Mouse (Mus musculus): ENCODE measurements around the gene Arid4a.

Arid4a gene

GRCm38 (mm10) chr12:71015363-71016210 is at the start of gene Arid4a:
Gene Arid4a (plus strand): TSS chr12:71015990.
- DNase-seq: peak; percentile 95 to 97

- DNase-seq: no peak
These were observed 48.2 kb upstream of the Arid4a start for GRCm38 (mm10) chr12:70967581-70967980.

DNA sequence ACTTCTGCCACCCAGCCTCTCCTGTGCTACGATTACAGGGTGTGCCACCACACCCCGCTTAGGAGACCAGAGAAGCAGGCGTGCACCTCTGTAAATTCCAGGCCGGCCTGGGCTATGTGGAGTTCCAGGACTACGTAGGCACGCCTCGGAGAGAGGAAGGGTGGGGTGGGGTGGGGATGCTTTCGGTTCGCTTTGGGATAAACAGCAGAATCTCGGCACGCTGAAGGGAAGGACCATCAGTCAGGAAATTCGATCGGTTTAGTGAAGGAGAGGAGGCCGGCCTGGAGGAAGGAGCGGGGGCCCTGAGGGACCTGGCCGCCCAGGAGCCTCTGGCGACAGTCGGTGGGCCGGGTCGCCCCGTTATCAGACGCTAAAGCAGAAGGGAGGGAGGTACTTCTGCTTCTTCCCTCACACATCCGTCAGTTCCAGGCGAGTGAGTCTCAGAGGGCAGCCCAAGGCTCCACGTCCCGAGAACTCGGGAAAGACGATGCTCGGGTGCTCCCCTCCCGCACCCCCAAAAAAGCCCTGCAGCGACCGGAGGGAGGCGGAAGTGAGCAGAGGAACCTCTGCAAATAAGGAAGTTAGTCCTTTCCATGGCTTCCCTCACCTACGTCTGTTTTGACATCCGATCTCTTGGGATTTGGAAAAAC is 47.5 kb upstream of the Arid4a start:
- DNase-seq: peak; percentile 80

DNA sequence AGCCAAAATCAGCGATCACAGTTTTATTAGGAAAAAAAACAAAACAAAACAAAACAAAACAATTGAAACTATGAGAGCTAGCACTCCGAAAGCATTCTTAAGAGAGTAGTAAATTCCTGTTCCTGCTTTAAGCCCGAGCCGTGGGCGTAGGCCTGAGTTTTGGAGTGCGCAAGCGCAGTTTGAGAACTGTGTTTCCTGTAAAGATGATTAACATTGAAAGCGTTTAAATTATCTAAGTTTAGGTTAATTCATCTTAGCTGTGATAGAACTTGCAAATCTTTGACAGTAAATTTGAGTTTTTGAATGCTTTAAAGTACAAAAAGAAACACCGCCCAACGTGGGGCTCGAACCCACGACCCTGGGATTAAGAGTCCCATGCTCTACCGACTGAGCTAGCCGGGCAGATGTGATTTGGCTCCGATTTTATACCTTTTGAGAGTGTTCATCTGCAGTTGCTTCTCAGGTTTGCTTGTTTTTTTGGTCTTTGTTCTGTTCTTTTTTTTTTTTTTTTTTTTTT is 46.9 kb upstream of the Arid4a start:
- peak; percentile 76 to 90 for DNase-seq

DNA sequence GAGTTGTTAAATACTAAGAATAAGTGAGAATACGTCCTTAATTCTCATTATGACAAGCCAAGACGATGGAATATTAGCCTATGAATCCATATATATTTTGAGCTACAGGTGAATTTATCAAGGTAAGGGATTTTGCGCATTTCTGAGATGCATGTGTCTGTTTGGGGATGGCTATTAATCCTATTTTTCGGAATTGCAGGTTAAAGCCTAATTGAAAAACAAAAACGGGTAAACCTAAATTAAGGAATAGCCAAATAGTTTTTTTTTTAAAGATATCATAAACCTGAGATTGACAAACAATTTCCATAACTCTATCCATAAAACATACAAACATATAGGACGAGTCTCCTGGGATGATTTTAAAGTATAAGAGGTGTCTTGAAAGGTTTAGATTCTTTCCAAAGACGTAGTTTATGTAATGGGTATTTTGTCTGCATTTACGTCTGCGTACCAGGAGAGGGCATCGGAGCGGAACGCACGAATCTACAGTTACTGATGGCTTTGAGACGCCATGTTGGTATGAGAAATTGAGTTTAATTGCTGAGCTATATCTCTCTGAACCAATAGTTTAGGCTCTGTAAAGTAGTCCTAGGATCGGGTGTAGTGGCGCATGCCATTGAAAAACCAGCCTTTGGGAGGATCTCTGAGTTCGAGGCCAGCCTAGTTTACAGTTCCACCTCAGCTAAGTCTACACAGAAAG is 46.2 kb upstream of the Arid4a start:
- DNase-seq: peak; percentile 53 to 69

DNA sequence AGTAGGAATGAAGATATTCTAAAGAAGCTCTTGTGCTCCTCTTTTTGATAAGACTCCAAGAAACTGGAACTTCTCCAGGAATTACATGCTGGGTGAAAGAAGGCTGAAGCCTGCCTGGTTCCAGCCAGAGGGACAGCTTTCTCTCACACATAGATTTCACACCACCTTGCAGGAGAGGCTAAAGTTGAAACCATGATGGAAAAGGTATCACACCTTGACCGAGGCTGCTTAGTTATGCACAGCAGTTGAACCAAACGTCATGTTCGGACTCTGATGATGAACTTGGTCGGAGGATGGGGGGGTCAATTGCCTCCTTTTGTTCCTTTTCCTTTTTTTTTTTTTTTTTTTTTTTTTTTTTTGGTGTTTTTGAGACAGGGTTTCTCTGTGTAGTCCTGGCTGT is 42.0 kb upstream of the Arid4a start:
- no peak for DNase-seq

GRCm38 (mm10) chr12:70974441-70975266 is 41.1 kb upstream of the Arid4a start, which contains the start of gene Psma3:
Gene Psma3 (plus strand): TSS chr12:70974621.
- DNase-seq: peak; percentile 89 to 91

GRCm38 (mm10) chr12:70975406-70975805 is 40.4 kb upstream of the Arid4a start:
- no peak for DNase-seq

DNA sequence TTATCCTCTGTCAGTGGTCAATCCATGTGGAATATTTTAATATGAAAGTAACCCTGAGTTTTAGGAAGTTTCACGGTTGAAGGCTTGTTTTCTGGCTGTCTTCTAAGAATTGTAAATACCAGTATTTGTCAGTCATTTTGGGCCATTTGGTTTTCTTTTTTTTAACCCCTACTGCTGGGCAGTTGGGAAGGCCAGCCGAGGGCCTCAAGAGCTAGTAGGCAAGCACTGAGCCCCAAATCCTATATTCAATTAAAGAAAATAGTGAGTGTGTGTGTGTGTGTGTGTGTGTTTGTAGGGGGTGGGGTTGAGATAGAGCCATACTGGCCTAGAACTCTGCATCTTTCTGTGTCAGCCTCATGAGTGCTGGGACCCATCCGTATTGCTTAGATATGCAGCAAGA is 39.9 kb upstream of the Arid4a start:
- DNase-seq: no peak

- DNase-seq: no peak
These were observed 37.4 kb upstream of the Arid4a start for GRCm38 (mm10) chr12:70978345-70978744.

GRCm38 (mm10) chr12:70984855-70985550 is 30.8 kb upstream of the Arid4a start:
- DNase-seq: no peak

- DNase-seq: no peak
These were observed 18.6 kb upstream of the Arid4a start for GRCm38 (mm10) chr12:70997225-70997624.

GRCm38 (mm10) chr12:70999423-70999903 is 16.3 kb upstream of the Arid4a start:
- DNase-seq: no peak

DNA sequence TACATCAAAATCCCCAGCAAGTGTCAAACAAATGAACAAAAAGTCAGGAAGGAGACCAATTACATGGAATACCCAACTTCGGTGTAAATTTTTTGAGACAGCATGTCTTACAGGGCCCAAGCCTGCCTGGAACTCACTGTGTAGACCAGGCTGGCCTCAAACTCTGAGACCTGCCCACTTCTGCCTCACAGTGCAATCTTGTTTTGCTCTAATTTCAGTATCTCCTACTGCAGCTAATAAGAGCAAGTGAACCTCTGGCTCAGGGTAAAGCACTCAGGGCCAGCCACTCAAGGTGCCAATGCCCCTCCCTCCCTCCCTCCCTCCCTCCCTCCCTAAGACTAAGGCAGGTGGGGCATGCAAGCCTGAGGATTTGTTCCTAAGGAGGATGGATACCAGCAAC is 15.4 kb upstream of the Arid4a start:
- no peak for DNase-seq

- no peak for DNase-seq
These were observed 14.3 kb upstream of the Arid4a start for GRCm38 (mm10) chr12:71001456-71001855.

DNA sequence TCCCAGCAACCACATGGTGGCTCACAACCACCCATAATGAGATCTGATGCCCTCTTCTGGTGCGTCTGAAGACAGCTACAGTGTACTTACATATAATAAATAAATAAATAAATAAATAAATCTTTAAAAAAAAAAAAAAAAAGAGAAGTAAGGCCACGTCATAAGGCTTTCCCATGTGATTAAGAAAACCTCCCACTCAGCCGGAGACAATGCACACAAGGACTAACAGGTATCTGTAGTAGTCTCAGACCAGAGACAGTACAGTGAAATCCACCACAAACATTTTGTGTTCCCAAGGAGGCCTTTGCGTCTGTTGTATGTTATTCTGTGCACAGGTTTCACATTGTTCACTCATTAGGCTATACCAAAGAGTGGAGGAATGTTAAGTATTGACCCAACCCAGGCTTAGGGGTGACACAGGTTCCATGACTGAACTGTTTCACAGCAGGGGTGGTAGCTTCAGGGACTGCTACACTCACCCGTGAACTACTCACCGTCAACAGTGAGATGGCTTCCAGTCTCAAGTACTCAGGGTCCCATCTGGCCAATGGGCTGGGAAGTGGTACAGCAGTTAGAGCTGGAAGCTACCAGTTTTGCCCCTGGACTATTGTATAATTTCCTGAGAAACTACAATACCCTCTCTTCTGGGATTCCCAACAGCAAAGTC is 11.9 kb upstream of the Arid4a start:
- DNase-seq: no peak

GRCm38 (mm10) chr12:71006141-71006540 is 9.6 kb upstream of the Arid4a start:
- DNase-seq: no peak

- DNase-seq: no peak
These were observed 8.9 kb upstream of the Arid4a start for GRCm38 (mm10) chr12:71006901-71007300.

- DNase-seq: no peak
These were observed 6.0 kb upstream of the Arid4a start for GRCm38 (mm10) chr12:71009769-71010168.

DNA sequence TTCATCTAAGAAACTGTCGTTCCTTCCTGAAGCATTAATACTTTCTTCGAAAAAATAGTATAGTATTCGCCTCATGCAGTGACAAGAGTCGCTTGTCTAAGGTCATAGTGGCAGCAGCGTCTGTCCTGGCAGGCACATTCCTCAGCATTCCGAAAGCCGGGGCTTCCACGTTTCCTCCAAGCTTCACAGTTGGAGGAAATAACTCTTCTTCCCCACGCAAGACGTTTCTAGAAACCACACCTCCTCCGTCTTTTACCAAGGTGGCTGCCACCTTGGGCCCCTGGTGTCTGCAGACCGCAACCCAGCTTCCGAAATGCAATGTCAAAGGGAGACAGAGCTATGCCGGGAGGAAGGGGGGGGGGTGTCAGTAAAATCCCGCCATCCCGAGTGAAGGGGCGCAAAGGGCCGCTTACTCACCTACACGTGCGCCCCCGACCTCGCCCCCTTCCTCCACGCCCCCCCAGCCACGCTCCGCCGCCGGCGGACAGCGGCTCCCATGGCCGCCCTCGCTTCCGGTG is 886 bp upstream of the Arid4a start:
- peak in 1 of 2 experiments; percentile 32 for DNase-seq

DNA sequence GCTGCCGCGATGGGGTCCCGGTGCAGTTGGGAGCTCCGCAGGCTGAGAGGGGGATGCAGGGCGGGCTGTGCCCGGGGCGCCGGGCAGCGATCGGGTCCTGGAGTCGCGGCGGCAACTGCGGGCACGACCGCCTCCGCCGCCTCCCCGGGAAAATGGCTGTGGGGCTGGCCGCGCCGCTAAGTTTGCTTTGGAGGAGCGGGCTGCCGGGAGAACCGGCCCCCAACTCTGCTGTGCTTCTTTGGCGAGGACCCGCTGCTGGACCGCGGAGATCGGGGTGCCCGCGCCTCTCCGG is 367 bp downstream of the Arid4a start:
- no peak for DNase-seq
